Mouse (Mus musculus) CH12F3 (cell line): ENCODE data around the gene Sptan1.

Experiments used
- in situ Hi-C: fragments of 300-500 bp; cut with MboI; formaldehyde crosslinking; loops from 2 replicates; pipeline ENCODE4 v1.14.3; 2020; ENCODE audit warnings: low sequenced_read_pairs

Gene Sptan1

DNA sequence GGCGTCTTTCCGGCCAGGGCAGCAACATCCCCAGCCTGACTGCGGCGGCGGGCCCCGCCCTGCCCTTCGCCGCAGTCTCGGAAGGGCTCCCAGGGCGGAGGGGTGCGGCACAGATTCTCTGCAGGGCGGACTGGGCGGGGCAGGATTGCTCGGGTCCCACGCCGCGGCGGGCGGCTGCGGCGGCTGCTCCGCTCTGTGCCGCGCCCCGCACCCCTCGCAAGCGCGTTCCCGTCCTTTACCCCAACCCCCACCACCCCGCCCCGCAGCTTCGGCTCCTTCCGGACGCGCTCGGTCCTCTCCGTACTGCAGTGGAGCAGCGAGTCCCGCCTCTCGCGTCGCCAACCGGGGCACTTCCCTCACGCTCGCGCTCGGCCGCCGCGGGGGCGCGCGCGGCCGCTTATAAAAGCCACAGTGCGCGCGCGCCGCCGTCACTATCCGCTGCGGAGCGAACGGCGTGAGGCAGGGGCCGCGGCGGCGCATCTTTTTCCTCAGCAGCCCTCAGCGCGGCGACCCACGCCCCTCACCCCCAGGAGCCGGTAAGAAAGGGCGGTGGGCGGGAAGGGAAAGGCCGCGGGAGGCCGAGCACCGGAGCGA is at the start of gene Sptan1:
Gene Sptan1 (plus strand): TSS at position 311 of the 594 bp plus-strand sequence.
- in situ Hi-C loops = no loop called here

DNA sequence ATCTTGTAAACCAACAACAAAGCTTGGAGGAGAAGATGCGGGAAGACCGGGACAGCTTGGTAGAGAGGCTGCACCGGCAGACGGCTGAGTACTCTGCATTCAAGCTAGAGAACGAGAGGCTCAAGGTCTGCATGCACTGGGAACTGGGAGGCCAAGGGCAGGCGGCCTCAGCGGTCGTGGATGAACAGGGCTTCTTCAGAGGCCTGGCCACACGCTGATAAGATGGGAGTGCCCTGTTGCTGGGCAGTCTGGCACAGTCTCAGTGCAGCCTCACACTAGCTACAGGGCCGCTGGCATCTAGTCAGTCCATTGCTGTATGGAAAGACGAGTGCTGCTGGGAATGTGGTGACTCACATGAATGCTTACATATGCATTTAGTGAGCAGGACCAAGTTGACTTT is 47.7 kb upstream of the Sptan1 start:
- in situ Hi-C loops = no loop called here

DNA sequence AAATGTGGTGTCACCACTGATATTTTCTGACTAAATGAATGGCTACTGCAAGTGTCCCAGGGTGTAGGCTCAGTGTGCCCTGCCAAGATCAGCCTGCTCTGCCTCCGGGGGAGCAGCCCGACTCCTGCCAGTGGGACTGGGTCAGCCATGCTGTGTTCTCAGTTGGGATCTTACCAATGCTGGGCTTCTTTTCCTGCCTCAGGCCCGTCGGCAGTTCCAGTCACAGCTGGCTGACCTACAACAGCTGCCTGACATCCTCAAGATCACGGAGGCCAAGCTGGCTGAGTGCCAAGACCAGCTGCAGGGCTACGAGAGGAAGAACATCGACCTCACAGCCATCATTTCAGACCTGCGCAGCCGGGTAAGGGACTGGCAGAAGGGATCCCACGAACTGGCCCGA is 43.3 kb upstream of the Sptan1 start:
- in situ Hi-C loops = no loop called here

DNA sequence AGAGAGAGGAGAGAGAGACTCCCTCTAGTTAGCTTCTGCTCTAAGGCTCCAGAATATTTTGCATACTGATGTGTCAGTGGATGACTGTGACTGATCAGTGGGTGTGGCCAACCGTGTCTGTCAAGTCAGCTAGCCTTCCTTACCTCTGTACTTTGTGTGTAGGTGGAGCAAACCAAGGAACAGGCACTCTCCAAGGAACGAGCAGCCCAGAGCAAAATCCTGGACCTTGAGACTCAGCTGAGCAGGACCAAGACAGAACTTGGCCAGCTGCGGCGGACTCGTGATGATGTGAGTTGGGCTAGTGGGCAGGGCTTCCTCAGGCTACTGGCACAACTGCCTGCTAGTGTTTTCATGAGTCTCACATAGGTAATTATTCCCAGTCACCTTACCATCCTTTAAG is 38.8 kb upstream of the Sptan1 start:
- in situ Hi-C loops = no loop called here

DNA sequence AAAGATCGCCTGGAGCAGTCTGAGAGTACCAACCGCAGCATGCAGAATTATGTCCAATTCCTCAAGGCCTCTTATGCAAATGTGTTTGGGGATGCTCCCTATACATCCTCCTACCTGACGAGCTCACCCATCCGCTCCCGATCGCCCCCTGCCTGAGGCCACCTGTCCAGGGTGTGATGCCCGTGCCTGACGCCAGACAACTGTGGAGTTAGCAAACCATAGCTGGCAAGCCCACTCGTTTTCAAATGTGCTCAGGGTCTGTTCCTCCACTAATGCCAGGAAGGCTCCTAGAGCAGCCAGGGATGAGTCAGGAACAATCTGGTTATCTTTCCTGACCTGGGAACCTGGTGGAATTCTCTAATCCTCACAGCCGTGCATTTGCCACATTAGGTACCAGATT is 34.9 kb upstream of the Sptan1 start:
- in situ Hi-C loops = no loop called here

GRCm38 (mm10) chr2:29931194-29931593 is 34.2 kb upstream of the Sptan1 start:
- in situ Hi-C loops = no loop called here

DNA sequence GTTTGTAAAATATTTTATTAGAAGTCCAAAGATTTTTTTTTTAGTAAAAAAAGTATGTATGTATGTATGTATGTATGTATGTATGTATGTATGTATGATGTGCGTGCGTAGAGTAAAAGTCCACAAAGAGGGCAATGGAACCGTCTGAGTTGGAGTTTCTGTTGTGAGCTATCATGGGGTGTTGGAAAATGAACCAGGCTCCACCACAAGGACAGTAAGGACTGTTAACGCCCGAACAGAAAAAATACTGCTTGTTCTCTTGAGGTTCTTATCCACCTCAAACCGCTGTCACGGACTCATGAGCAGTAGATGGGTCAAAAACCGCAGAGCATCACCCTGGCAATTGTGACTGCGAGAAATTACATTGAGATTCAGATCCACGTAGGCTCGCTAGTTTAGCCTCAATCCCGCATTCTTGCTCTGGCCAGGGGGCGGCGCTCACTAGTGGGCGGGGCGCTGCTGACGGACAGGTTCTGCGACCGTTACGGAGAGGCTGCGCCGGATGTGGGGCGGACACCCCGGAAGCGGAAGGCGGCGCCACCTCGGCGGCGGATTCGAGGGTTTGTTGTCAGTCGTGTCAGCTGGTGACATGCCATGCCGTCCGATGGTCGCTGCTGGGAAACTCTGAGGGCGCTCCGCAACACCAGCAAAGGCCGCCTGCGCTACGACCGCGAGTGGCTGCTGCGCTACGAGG is 30.3 kb upstream of the Sptan1 start, which contains the start of gene Gle1:
Gene Gle1 (plus strand): TSS at position 521 of the 694 bp plus-strand sequence.
- in situ Hi-C loops = no loop called here

DNA sequence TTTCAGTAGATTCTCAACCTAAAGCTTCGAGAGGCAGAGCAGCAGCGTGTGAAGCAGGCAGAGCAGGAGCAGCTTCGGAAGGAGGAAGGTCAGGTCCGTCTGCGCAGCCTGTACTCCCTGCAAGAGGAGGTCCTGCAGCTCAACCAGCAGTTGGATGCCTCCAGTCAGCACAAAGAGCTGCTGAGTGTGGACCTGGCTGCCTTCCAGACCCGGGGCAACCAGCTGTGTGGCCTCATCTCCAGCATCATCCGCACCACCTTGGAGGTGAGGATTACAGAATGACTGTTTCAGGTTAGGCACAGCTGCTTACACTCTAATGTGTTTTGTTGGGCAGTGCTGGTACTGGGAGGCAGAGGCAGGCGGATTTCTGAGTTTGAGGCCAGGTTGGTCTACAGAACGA is 25.3 kb upstream of the Sptan1 start:
- in situ Hi-C loops = no loop called here

GRCm38 (mm10) chr2:29940826-29941225 is 24.5 kb upstream of the Sptan1 start:
- in situ Hi-C loops = no loop called here

- in situ Hi-C loops = no loop called here
Observed at GRCm38 (mm10) chr2:29944723-29945122, 20.6 kb upstream of the Sptan1 start.

GRCm38 (mm10) chr2:29948896-29949295 is 16.5 kb upstream of the Sptan1 start:
- in situ Hi-C loops = no loop called here

DNA sequence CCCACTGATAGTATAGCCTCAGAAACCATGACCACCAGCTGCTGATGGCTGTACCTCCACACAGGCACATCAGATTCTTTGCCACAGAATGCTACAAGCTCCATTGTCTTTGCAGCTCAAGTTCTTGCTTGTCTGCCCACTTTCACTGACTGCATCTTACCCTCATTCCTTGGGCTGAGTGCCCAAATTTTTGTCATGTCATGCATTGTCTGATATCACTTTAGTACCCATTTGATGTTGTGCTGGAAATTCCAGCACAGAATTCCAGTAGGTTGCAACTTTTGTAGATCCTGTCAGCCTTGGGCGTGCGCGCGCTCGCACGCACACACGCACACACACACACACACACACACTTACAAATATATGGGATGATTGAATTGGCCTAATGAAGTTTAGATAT is 4.1 kb upstream of the Sptan1 start:
- in situ Hi-C loops = no loop called here

DNA sequence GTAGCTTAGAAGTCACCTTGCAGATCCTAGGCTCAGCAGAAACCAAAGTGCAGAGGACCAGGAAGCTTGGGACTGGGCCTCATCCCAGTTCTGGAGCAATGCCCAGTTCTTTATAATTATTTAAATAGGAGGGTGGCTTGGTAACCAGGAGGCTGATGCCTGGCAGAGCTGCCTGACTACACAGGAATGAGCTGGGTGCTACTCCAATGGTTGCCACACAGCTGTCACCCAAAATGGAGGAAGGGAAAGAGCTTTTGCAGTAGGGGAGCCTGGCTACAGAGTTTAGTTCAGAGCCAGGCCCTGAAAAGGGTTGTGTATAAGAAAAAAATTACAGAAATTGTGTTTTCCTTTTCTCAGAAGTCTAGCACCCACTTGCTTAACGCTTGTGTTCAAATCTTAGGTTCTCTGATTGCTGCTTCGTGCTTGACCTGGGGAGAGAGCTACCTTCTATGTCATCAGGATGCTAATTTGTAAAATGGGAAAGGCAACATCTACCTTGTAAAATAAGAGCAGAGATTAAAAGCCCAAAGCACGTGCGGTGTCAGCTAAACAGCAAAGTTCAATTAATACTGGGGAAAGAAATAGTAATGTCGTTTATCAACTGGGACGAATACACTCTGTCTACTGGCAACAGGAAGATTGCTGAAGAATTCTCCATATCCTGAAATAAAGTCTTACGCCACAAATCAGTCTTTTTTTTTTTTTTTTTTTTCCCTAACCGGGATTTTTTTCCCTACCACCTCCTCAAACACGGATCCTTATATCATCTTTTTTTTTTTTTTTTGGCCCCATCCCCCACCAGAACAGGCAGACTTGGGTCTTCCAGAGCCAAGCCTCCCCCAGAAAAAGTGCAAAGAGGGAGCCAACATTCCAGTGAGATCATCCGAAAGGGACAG is 758 bp upstream of the Sptan1 start:
- in situ Hi-C loops = no loop called here

DNA sequence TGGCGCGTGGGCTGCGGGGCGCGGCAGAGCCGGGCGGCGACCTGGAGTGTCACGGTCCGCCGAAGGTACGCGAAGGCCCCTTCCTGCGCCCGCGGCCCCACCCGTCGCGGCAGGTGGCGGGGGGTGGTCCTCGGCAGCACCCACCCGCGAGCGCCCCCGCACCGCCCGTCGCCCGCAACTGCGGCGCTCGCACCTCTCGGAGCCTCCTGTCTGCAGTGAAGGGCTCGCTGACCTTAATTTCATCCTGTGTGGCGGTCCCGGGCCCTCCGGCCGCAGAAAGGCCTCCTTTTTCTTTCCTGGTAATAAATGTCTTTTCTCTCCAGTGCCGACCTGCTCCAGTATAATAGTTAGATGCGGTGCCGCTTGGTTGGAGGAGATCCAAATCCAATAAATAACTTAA is 546 bp downstream of the Sptan1 start:
- in situ Hi-C loops = no loop called here

GRCm38 (mm10) chr2:29966826-29967225 is 1.5 kb downstream of the Sptan1 start:
- in situ Hi-C loops = no loop called here

DNA sequence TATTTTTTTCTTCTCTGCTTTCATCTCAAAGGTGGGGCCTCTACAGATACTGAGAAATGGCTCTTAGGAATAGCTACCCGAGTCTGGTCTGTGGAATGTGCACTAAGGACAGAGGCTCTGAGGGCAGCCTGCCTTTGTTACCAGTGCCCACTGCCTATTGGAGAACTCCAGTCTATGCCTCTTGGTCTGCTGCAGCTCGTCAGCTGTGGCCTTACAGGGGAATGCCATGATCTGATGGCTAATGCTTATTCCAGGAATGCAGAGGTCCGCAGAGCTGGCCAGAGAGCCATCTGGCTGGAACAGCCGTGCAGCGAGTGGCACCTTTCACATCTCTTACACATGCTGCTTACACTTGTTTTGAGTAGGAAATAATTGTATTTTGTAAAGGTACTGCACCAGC is 2.4 kb downstream of the Sptan1 start:
- in situ Hi-C loops = no loop called here

- in situ Hi-C loops = no loop called here
Observed at GRCm38 (mm10) chr2:29968638-29969037, 3.3 kb downstream of the Sptan1 start.

DNA sequence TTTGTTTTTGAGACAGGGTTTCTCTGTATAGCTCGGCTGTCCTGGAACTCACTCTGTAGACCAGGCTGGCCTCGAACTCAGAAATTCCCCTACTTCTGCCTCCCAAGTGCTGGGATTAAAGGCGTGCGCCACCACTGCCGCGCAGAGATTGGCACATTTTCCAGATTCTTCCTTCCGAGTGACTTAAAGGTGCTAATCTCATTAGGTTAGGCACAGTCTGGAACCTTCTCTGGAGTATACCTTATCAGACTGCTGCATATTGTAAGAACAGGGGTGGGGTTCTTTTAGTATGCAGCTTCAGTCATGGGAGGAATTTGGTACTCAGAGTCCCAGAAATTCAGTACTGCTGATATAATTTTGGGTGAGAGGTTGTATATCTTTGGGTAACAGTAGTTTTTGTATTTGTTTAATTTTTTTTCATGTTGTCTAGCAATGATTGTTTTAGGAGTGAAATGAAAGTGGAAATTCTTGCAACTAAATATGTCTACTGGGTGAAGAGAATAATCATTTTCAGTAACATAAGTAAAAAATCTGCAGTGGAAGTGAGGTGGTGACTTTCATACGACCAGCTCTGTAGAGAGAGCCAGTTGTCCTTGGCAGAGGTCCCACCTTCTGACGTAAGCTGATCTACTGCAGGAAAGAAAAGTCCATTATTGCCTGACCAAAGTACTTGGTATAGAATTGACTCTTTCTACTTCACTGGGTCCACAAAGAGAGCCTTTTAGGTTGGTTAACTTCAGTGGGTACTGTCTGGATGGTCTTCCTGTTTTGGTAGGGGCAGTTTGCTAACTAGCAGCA is 6.7 kb downstream of the Sptan1 start:
- in situ Hi-C loops = no loop called here

GRCm38 (mm10) chr2:29973525-29973924 is 8.2 kb downstream of the Sptan1 start:
- in situ Hi-C loops = no loop called here

- in situ Hi-C loops = no loop called here
Observed at GRCm38 (mm10) chr2:29977307-29977706, 11.9 kb downstream of the Sptan1 start.

DNA sequence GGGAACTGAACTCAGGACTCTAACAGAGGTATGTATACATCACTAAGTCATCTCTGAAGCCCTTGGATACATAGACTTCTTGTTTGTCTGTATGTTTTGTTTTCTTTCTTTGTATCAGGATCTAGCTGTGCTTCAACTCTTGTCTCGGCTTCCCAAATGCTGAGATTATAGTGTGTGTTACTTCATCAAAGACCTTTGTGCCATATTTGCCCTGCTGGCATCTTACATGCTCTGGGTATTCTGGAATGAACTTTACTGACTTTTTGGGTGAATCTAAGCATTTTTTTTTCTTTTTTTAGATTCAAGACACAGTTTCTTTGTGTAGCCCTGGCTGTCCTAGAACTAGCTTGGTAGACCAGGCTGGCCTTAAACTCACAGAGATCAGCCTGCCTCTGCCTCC is 15.3 kb downstream of the Sptan1 start:
- in situ Hi-C loops = no loop called here
